Mouse (Mus musculus) heart, adult 11 months (tissue): ENCODE measurements around the gene Dguok.

ENCODE experiments used
- DNase-seq: peaks from one replicate; pipeline ENCODE4 v3.0.0; 2022

Gene Dguok

GRCm38 (mm10) chr6:83506258-83507167, at the start of gene Dguok:
Gene Dguok (minus strand): TSS chr6:83506969.
- DNase-seq = peak; percentile 100

- no peak for DNase-seq
These were observed 49.2 kb upstream of the Dguok start for GRCm38 (mm10) chr6:83555972-83556371.

GRCm38 (mm10) chr6:83548346-83548745, 41.6 kb upstream of the Dguok start:
- no peak for DNase-seq

DNA sequence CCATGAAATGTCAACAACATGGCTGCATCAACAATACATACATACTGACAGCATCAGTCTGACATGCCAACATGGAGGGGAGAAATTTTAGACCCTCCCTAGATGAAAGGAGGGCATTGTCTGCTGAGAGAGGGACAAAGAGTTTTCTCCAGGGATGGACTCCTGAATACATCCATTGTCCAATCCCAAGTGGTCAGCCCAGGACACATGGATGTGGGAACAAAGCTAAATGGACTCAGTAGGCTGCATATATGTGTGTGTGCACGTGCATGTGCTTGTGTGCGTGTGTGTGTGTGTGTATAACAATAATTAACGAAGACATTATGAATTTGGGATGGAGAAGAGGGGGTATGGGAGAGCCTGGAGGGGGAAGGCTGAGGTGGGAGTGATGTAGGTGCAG, 39.0 kb upstream of the Dguok start:
- peak; percentile 56 for DNase-seq

DNA sequence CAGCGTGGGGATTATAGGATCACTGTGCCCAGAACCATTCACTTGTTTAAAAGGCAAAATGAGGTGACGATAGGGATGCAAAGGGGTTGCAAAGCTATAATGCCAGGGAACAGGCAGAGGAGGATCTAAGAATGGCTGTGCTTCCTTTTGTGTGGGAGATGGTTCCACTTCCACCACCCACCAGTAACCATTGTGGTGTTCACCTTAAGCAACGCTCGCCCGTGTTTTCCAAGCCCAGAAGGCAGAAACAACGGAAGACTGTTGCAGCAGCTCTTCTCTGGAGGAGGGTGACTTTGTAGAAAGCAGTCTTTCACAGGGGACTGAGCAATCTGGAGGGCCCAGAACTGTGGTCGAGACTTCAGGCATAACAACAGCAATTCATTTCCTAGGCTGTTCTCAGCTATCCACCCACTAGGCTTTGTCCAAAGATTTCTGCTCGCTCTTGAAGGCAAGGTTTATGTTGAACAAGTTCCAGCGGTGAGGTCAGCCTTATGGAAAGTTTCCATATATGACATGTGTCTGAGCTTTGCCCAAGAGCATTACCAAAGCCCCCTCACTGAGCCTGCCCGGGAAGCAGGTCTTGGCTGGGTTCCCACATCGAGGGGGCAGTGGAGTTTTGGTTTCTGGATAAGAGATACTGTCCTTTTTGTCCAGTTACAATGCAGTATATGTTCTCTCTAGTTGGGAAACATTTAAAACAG, 35.1 kb upstream of the Dguok start:
- DNase-seq = peak; percentile 89

DNA sequence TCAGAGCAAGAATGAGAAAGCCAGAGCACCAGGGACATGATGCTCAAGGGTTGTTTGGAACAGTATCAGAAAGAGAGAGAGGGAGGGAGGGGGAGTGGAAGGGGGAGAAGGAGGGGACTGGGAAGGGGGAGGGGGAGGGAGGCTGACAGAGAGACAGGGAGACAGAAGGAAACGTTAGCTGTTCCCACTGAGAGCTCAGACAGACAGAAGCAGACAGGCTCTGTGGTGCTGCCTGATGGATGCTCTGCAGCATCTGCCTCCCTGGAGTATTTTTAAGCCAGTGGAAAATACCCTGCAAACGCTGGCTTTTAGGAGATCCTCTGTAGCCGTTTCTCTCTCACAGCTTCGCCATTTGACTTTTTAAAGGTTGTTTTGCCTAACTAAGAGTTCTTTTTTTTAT, 33.2 kb upstream of the Dguok start:
- DNase-seq = no peak

DNA sequence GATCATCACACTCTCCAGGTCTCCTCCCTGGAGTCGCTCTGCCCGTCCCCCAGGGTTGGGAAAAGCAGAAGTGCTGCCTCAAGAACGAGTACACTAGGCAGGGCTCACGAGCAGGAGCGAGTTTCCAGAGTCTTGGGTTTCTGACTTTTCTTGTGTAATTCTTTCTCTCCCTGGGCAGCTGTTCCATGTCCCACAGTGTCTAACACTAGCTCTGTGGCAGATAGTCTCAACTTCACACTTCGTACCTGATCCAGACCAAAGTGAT, 30.0 kb upstream of the Dguok start:
- peak; percentile 72 for DNase-seq

- DNase-seq = peak; percentile 74
These were observed 29.4 kb upstream of the Dguok start, which contains the start of gene Actg2 for GRCm38 (mm10) chr6:83536028-83536794. Gene Actg2 (minus strand): TSS chr6:83536265.

DNA sequence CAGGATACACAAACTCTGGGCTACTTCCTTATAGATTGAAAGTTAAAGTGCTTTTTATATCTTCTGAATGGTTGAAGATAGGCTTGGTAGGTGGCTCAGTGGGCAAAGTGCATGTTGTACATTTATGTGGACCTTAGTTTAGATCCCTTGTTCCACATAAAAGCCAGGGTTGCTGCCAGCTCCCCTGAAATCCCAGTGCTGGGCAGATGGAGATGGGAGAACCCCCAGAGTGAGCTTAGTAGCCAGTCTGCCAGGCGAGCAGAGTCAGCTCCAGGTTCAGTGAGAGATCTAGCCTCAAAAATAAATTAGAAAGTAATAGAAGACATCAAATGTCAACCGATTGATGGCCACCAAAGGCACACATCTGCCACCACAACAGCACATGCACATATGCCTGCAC, 25.8 kb upstream of the Dguok start:
- peak; percentile 50 for DNase-seq

GRCm38 (mm10) chr6:83523194-83523593, 16.4 kb upstream of the Dguok start:
- no peak for DNase-seq

GRCm38 (mm10) chr6:83521784-83522183, 15.0 kb upstream of the Dguok start:
- no peak for DNase-seq

DNA sequence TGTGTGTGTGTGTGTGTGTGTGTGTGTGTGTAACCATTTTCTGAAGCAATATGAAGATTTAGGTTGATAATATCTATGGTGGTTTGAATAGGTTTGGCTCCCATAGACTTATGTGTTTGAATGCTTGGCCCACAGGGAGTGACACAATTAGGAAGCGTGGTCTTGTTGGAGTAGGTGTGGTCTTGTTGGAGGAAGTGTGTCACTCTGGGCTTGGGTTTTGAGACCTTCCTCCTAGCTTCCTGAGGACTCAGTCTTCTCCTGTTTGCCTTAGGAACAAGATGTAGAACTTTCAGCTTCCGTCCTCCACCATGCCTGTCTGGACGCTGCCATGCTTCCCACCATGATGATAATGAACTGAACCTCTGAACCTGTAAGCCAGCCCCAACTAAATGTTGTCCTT, 11.9 kb upstream of the Dguok start:
- no peak for DNase-seq

DNA sequence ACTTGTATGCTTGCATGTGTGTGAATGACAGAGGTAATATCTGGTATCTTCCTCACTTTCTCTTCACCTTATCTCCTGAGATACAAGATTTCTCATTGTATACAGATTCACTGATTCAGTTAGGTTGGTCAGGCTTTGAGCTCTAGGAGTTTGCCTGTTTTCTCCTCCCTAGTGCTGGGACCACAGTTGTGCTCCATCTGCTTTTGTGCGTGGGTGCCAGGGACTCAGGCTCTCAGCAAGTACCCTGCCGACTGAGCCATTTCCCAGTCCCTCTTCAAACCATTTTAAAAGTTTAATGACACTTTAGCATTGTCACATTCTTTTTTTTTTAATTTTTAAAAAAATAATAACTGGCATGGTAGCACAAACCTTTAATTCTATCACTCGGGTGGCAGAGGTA, 8.4 kb upstream of the Dguok start:
- peak; percentile 37 for DNase-seq

GRCm38 (mm10) chr6:83512495-83512894, 5.7 kb upstream of the Dguok start:
- peak; percentile 93 for DNase-seq

DNA sequence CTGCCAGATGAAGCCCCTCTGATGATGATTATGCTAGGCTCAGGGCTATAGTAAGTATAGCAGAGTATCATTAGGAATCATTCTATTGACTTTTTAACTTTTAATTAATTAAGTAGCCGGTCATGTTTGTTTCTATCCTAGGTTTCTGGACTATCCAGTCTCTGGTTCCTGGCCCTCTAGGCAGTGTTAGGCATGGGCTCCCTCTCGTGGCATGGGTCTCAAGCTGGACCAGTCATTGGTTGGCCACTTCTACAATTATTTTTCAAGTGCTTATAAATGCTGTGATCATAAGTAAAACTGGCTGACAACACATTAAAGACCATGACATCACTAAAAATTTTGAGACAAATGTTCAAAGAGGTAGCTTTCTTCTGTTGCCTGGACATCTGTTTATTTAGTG, 3.4 kb upstream of the Dguok start:
- peak; percentile 84 for DNase-seq

DNA sequence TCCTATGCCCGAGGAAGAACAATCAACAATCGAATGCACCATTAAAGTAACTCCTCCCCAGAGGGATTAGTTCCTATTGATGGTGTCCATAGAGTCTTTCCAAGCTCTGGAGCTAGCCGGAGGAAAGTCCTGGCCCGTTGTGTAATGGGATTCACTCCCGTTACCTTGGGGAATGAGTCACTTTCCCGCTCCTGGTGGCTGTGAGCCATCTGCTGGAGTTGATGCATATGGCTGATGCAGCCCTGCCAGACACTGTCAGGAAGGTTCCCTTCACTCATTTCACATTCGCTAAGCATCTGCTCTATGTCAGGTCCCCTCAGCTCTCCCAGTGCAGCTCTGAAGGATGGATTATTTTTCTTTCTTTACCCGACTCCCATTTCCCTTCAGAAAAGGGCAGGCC, 2.7 kb upstream of the Dguok start:
- peak; percentile 80 for DNase-seq

DNA sequence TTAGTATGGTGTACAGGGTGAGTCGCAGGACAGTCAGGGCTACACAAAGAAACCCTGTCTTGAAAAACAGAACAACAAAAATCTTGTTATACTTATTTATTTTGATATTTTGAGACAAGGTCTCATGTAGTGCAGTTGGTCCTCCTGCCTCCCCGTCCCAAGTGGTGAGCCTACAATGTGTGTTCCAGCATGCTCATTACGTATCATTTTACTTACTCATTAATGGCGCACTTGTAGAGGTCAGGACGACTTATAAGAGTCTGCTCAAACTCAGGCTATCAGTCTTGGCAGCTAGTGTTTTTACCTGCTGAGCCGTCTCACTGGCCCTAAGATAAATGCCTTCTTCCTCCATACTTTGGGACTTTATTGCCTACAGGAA, 388 bp upstream of the Dguok start:
- no peak for DNase-seq

DNA sequence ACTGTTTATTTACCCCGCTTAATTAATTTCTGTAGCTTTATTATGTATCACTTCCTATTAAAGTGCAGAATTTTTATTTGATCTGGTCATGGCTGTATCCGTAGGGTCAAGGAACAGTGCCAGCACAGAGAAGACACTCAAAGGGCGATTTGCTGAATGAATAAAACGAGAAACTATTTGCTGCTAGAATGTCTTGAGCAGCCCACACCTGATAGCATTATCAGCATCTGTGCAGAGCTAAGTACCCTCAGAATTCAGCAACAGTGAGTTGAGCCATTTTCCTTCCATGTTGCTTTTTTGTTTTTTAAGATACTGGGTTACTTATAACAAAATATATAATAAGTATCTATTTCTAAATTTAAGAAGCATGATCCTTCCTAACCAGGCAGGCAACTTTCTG, 1.2 kb downstream of the Dguok start:
- no peak for DNase-seq

- DNase-seq = no peak
These were observed 3.4 kb downstream of the Dguok start for GRCm38 (mm10) chr6:83503361-83503760.

- DNase-seq = peak; percentile 97
These were observed 4.1 kb downstream of the Dguok start for GRCm38 (mm10) chr6:83502656-83503055.

DNA sequence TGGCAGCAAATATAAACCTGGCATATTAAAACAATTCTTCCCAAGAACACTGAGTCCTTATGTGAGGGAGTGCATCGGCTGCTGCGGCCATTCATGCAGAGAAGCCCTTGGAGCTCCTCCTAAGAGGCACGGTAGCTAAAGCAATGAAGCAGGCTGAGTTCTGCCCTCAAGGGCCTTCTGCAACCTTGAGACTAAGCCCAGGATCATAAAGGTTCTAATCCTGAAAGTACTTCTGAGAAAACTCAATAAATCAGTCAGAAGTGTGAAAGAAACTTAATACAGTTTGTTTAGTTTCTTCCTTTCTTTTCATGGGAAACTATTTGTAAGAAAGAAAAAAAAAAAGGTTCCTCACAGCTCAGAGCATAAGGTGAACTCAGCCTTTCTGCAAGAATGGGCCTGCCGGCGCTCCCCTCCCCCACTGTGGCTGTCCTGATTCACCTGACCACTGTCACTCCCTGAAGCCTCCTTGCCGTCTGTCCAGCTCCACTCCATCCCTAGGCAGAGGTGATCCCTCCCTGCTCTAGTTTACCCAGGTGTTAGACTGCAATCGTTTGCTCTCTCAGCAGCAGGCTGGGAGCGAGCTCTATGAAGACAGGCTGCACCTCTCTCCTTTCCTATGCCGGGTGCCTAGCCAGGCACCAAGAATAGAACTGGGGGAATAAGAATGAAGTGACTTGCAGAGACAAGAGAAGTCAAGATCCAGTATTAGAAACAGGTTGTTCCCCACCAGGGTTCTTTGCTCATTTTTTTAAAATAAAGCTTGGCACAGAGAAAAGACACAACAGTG, 5.1 kb downstream of the Dguok start:
- DNase-seq = no peak

DNA sequence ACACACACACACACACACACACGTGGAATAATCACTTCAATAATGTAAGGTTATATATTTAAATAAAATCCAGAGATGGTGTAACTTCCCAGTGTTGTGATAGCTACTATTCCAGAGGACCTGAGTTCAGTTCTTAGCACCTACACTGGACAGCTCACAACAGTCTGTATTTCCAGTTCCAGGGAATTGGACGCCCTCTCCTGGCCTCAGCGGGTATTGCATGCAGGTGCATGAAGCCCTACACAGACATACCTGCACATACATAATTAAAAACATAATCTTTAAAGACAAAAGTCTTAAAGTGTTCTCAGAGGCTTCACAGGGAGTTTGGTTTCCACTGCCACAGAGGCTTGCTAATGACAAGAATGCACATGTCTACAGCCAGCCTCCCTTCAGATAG, 6.3 kb downstream of the Dguok start:
- no peak for DNase-seq

DNA sequence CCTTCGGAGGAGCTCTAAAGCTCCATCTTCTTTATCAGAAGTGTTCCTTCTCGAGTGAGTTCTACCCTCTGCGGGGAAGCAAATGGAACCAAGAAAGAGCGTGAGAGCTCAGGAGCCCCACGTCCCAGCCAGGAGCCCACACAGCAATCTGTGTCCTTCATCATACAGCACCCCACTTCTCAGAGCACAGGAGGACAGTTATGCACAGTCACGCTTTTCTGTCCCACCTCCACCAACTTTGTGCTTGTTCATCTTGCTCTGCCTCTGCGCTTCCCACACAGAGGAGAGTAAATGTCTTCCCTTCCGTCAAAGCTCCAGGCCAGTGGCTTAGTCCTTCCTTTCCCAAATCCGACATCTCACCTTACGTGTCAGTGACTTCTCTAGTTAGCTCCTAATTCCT, 7.7 kb downstream of the Dguok start:
- DNase-seq = no peak
